Mouse (Mus musculus): ENCODE data around the gene Apoc1. TPM values are rescaled to one million over a fixed set of nuclear protein-coding genes. Genes with fewer than 3 reads are reported as not detected.
"Not testable (repeated sequence)": the region's sequence is repeated elsewhere in the genome, so short reads cannot be mapped to it uniquely, and the experiment has no call there.

Gene Apoc1
- polyA plus RNA-seq, 1 experiment from 2014 or later, result 28.4 TPM

DNA sequence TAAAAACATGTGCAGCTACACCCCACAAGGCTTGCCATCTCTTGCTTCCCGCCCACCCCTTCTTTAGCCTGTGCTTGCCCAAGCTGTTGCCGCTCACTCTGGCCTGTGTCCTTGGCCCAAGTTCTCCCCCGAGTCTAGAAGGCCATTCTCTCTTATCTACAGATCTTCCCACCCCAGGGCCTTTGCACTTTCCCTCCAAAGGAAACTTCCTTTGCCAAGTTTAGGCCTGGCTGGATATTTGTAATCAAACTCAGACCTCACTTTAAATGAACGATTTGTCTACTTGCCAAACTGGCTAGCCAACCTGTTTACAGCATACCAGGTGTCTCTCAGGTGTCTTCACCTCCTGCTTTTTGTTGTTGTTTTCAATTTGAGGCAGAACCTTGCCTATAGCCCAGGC lies 1.6 kb downstream of the Apoc1 start:
- 80% methylated on average over 4 of the region's 4 CpGs for WGBS
- H3K4me3 ChIP-seq (ENCODE audit: low read length), result no peak overlapping the region
- no peak for ATAC-seq (ENCODE audit: low read depth)
- no peak overlapping the region for H3K4me2 ChIP-seq (ENCODE audit: low read depth, low read length)
- H3K36me3 ChIP-seq (ENCODE audit: control insufficient read depth, insufficient read depth, low read length), result no peaks in the 10 kb centered on the region
- no peak overlapping the region for H3K9ac ChIP-seq (ENCODE audit: low read length)
- H3K27ac ChIP-seq (ENCODE audit: low read length), result no peak overlapping the region
- H3K9me3 ChIP-seq (ENCODE audit: control insufficient read depth, low read length), result no peaks in the 10 kb centered on the region
- H3K4me1 ChIP-seq (replicated peaks; ENCODE audit: control insufficient read depth, insufficient read depth, low read length), result peaks cover 31% of the 10 kb centered on the region
- H3K27me3 ChIP-seq (ENCODE audit: control insufficient read depth, insufficient read depth, low read depth, low read length), result no peaks in the 10 kb centered on the region

DNA sequence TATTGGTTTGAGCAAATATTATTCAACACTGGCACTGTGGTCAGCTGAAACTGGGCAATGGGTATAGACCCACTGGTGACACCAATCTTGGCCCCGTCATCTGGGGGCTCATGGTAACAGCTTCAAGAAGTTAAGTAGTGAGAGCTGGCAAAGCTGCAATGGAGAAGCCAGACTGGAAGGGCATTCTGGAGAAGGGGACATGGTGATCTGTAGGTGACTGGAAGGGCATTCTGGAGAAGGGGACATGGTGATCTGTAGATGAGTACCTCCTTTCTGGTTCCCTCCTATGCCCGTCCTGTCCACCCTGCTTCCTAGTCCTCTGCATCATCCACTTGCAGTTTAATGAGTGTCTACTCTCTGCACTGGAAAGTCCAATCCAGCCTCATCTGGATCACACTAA lies 3.8 kb downstream of the Apoc1 start:
- Histone ChIP-seq H3K4me1 (replicated peaks; ENCODE audit: control insufficient read depth, insufficient read depth, low read length) (peaks cover 21% of the 10 kb centered on the region), H3K27me3 (ENCODE audit: control insufficient read depth, insufficient read depth, low read depth, low read length) (no peaks in the 10 kb centered on the region), H3K4me3 (ENCODE audit: low read length) (no peak overlapping the region), H3K9me3 (ENCODE audit: control insufficient read depth, low read length) (no peaks in the 10 kb centered on the region), H3K36me3 (ENCODE audit: control insufficient read depth, insufficient read depth, low read length) (no peaks in the 10 kb centered on the region), H3K4me2 (ENCODE audit: low read depth, low read length) (no peak overlapping the region), H3K27ac (ENCODE audit: low read length) (no peak overlapping the region), H3K9ac (ENCODE audit: low read length) (no peak overlapping the region)
- ATAC-seq (ENCODE audit: low read depth), result no peak
- 91% methylated on average over 2 of the region's 2 CpGs for WGBS

DNA sequence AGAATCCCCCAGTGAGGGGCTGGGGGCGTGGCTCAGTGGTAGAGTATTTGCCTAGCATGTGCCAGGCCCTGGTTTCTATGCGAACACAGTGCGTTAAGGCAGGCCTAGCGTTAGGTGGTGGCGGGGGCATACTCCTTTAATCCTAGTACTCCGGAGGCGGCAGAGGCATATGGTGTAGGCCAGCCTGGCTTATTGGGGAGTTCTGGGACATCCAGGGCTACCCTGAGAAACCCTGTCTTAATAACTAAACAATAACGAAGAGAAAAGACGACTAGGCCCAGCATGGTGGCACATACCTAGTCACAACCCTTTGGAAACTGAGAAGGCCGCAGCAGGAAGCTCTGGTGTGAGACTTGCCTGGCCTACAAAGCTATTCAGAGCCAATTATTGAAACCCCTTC lies 4.4 kb downstream of the Apoc1 start:
- Histone ChIP-seq H3K27ac (ENCODE audit: low read length) (no peak overlapping the region), H3K9ac (ENCODE audit: low read length) (no peak overlapping the region), H3K36me3 (ENCODE audit: control insufficient read depth, insufficient read depth, low read length) (no peaks in the 10 kb centered on the region), H3K4me2 (ENCODE audit: low read depth, low read length) (no peak overlapping the region), H3K27me3 (ENCODE audit: control insufficient read depth, insufficient read depth, low read depth, low read length) (no peaks in the 10 kb centered on the region), H3K4me1 (replicated peaks; ENCODE audit: control insufficient read depth, insufficient read depth, low read length) (peaks cover 19% of the 10 kb centered on the region), H3K4me3 (ENCODE audit: low read length) (no peak overlapping the region), H3K9me3 (ENCODE audit: control insufficient read depth, low read length) (no peaks in the 10 kb centered on the region)
- ATAC-seq (ENCODE audit: low read depth), result no peak
- whole genome bisulfite sequencing, result 92% methylated on average over 10 of the region's 10 CpGs

DNA sequence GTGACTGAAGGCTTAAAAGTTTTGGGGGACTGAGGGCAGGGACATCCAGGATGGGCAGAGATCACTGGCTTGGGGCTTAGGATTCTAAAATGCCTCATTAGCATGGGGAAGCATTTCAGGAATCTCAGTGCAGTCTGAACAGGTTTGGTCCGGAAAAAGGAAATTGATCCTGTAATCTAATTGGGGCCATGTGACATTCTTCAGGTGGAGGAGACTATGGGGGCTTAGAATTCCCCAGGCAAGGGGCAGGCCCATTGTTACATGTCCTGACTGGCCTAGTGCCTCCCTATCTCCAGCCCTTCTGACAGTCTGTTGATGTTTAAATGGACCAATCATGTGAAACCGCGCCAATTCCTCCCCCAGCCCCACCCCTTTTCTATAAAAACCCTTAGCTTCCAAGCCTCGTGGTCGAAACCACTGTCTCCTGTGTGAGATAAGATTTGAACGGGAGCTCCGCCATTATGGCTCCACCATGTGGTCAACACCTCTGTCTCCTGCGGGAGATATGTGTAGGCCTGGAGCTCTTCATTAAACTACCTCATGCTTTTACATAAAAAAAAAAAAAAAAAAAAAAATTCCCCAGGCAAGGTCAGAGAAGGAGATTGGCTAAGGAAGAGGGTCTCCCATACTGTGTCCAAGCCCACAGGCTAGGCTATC lies 5.4 kb downstream of the Apoc1 start:
- not testable (repeated sequence) for H3K4me2 ChIP-seq (ENCODE audit: low read depth, low read length); H3K27ac ChIP-seq (ENCODE audit: low read length); H3K4me3 ChIP-seq (ENCODE audit: low read length); H3K9ac ChIP-seq (ENCODE audit: low read length); H3K9me3 ChIP-seq (ENCODE audit: control insufficient read depth, low read length); H3K27me3 ChIP-seq (ENCODE audit: control insufficient read depth, insufficient read depth, low read depth, low read length); H3K4me1 ChIP-seq (replicated peaks; ENCODE audit: control insufficient read depth, insufficient read depth, low read length); ATAC-seq (ENCODE audit: low read depth); H3K36me3 ChIP-seq (ENCODE audit: control insufficient read depth, insufficient read depth, low read length)
- 51% methylated on average over 8 of the region's 8 CpGs for WGBS

DNA sequence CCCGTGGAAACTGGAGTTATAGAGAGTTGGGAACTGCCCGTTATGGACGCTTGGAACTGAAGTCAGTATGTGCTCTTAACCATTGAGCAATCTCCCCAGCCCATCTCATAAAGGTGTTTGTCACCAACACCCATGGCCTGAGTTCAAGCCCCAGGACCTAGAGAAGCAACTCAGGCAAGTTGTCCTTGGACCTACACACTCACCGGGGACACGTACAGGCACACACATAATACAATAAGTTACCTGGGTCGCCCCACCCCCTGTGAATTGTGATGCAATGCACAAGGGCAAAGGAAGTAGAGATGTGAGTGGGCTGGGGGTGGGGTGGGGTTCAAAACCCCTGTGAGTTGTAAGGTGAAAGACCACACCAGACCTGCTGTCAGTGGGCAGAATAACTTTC lies 5.9 kb downstream of the Apoc1 start:
- no peak for ATAC-seq (ENCODE audit: low read depth)
- Histone ChIP-seq H3K4me1 (replicated peaks; ENCODE audit: control insufficient read depth, insufficient read depth, low read length) (peaks cover 4% of the 10 kb centered on the region), H3K4me2 (ENCODE audit: low read depth, low read length) (no peak overlapping the region), H3K36me3 (ENCODE audit: control insufficient read depth, insufficient read depth, low read length) (no peaks in the 10 kb centered on the region), H3K27me3 (ENCODE audit: control insufficient read depth, insufficient read depth, low read depth, low read length) (no peaks in the 10 kb centered on the region), H3K4me3 (ENCODE audit: low read length) (no peak overlapping the region), H3K9me3 (ENCODE audit: control insufficient read depth, low read length) (no peaks in the 10 kb centered on the region), H3K27ac (ENCODE audit: low read length) (no peak overlapping the region), H3K9ac (ENCODE audit: low read length) (no peak overlapping the region)
- 80% methylated on average over 6 of the region's 6 CpGs for WGBS

DNA sequence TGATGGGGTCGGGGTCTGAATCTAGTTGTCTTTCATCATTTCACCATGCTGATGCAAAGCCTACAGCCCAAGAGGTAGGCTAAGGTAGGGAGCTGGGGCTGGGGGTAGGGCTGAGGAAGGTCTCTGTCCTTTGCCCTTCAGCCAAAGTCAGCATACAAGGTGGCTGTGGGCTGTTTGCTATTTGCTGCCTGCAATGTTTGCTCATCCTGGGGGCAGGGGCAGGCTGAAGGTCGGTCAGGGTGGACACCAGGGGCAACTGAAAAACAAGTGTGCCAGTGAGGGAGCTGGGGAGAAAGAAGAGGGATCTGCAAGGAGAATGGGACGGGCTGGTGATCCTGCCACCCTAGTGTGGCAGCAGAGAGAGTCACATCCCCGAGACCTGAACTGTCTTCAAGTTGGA lies 7.1 kb downstream of the Apoc1 start:
- Histone ChIP-seq H3K27me3 (ENCODE audit: control insufficient read depth, insufficient read depth, low read depth, low read length) (no peaks in the 10 kb centered on the region), H3K9ac (ENCODE audit: low read length) (no peak overlapping the region), H3K27ac (ENCODE audit: low read length) (no peak overlapping the region), H3K4me3 (ENCODE audit: low read length) (no peak overlapping the region), H3K9me3 (ENCODE audit: control insufficient read depth, low read length) (no peaks in the 10 kb centered on the region), H3K4me1 (replicated peaks; ENCODE audit: control insufficient read depth, insufficient read depth, low read length) (peaks cover 4% of the 10 kb centered on the region), H3K4me2 (ENCODE audit: low read depth, low read length) (no peak overlapping the region), H3K36me3 (ENCODE audit: control insufficient read depth, insufficient read depth, low read length) (no peaks in the 10 kb centered on the region)
- 54% methylated on average over 4 of the region's 4 CpGs for WGBS
- no peak for ATAC-seq (ENCODE audit: low read depth)

DNA sequence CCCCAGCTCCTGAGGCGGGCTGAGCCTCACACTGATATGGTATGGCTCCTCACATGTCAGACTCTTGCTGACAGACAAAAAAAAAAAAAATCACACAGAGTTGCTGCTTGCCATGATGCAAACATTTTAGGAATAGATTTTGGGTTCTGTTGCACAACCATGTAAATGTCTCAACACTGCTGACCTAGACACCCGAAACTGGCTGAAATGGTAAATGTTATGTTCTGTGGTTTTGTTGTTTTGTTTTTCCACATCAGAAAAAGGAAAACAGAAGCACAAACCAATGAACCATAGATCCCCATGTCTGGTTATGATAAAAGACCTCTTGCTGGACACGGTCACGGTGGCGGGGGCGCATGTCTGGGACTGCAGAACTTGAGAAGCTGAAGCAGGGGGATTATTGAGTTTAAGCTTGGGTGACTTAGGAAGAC lies 8.7 kb downstream of the Apoc1 start:
- ATAC-seq (ENCODE audit: low read depth), result peak; percentile 19; the same call in 1 of the 2 replicates
- Histone ChIP-seq H3K4me2 (ENCODE audit: low read depth, low read length) (no peak overlapping the region), H3K27me3 (ENCODE audit: control insufficient read depth, insufficient read depth, low read depth, low read length) (no peaks in the 10 kb centered on the region), H3K4me3 (ENCODE audit: low read length) (no peak overlapping the region), H3K9ac (ENCODE audit: low read length) (no peak overlapping the region), H3K36me3 (ENCODE audit: control insufficient read depth, insufficient read depth, low read length) (no peaks in the 10 kb centered on the region), H3K9me3 (ENCODE audit: control insufficient read depth, low read length) (no peaks in the 10 kb centered on the region), H3K4me1 (replicated peaks; ENCODE audit: control insufficient read depth, insufficient read depth, low read length) (peaks cover 4% of the 10 kb centered on the region), H3K27ac (ENCODE audit: low read length) (no peak overlapping the region)
- 81% methylated on average over 6 of the region's 6 CpGs for WGBS

DNA sequence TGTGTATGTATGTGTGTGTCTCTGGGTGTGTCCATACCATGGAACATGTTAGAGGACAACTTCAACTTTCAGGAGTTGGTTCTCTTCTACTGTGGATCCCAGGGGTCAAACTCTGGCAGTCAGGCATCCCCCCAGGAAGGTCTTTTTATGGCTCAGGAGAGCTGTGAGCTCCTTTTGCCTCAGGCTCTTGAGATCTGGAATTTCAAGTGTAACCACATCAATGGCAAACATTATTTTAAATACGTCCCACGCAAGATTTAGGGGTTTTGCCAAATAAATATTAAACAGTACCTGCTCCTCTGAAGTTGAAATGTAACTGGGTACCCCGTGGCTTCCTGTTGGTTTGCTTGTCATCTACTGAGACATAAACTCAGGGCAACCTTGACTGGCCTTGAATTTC lies 9.5 kb downstream of the Apoc1 start:
- ATAC-seq (ENCODE audit: low read depth), result 0 out of 2 replicates have a peak, but pooled peaks have one; percentile 24
- peaks cover 4% of the 10 kb centered on the region for H3K4me1 ChIP-seq (replicated peaks; ENCODE audit: control insufficient read depth, insufficient read depth, low read length)
- H3K4me3 ChIP-seq (ENCODE audit: low read length), result no peak overlapping the region
- 53% methylated on average over 3 of the region's 3 CpGs for WGBS
- H3K27ac ChIP-seq (ENCODE audit: low read length), result peak overlapping the region; percentile 70
- H3K4me2 ChIP-seq (ENCODE audit: low read depth, low read length), result no peak overlapping the region
- H3K9me3 ChIP-seq (ENCODE audit: control insufficient read depth, low read length), result no peaks in the 10 kb centered on the region
- no peaks in the 10 kb centered on the region for H3K36me3 ChIP-seq (ENCODE audit: control insufficient read depth, insufficient read depth, low read length)
- H3K27me3 ChIP-seq (ENCODE audit: control insufficient read depth, insufficient read depth, low read depth, low read length), result no peaks in the 10 kb centered on the region
- no peak overlapping the region for H3K9ac ChIP-seq (ENCODE audit: low read length)

DNA sequence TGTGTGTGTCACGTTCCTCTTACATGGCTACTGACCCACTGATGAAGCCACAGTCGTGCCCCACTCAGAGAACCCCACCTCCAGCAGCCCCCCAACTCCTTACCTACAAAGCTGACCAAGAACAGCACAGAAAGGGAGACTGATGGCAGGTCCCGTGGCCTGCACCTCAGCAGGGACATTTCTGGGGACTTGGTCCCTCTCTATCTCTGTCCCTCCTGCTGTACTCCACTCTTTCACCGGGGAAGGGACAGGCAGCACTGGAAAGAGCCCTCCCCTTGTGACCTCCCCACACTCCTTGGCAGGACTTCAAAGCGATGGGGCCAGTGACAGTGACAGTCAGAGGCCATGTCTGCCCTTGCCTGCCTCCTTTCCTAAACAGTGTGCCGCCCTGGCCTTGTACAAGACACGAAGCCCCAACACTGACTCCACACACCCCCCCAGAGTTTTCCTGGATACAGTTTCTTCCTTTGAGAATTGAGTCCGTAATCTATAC lies 11.2 kb downstream of the Apoc1 start, which contains the start of the genes Gm44805 and Apoc4:
TSS of gene Gm44805 (minus strand) at position 222 of the 493 bp plus-strand sequence.
TSS of gene Apoc4 (minus strand) at position 278 of the 493 bp plus-strand sequence.
- Histone ChIP-seq H3K4me1 (replicated peaks; ENCODE audit: control insufficient read depth, insufficient read depth, low read length) (peaks cover 4% of the 10 kb centered on the region), H3K9me3 (ENCODE audit: control insufficient read depth, low read length) (no peaks in the 10 kb centered on the region), H3K4me3 (ENCODE audit: low read length) (no peak within 1 kb of the TSS), H3K27ac (ENCODE audit: low read length) (0 out of 2 replicates have a peak within 1 kb of the TSS, but pooled peaks have one; percentile 34), H3K36me3 (ENCODE audit: control insufficient read depth, insufficient read depth, low read length) (no peaks in the 10 kb centered on the region), H3K9ac (ENCODE audit: low read length) (peak within 1 kb of the TSS; percentile 28; the same call in 1 of the 2 replicates), H3K27me3 (ENCODE audit: control insufficient read depth, insufficient read depth, low read depth, low read length) (no peaks in the 10 kb centered on the region), H3K4me2 (ENCODE audit: low read depth, low read length) (no peak within 1 kb of the TSS)
- WGBS, result 55% methylated on average over 8 of the region's 8 CpGs
- ATAC-seq (ENCODE audit: low read depth), result no peak
